Mouse (Mus musculus) kidney, postnatal 25 days (tissue): ENCODE measurements at regions not wholly inside any gene's neighbourhood (a gene's known extent, or its start where the extent isn't known, plus 50 kb on each side); places are given as distances from the start of the nearest gene placed in this dataset.
"Not testable (repeated sequence)": the region's sequence is repeated elsewhere in the genome, so short reads cannot be mapped to it uniquely, and the experiment has no call there.

Experiments used
- DNase-seq, 2 experiments: peaks; one replicate each; pipeline ENCODE4 v3.0.0; 2021; ENCODE audit warnings: mixed read lengths in 2 of 2

DNA sequence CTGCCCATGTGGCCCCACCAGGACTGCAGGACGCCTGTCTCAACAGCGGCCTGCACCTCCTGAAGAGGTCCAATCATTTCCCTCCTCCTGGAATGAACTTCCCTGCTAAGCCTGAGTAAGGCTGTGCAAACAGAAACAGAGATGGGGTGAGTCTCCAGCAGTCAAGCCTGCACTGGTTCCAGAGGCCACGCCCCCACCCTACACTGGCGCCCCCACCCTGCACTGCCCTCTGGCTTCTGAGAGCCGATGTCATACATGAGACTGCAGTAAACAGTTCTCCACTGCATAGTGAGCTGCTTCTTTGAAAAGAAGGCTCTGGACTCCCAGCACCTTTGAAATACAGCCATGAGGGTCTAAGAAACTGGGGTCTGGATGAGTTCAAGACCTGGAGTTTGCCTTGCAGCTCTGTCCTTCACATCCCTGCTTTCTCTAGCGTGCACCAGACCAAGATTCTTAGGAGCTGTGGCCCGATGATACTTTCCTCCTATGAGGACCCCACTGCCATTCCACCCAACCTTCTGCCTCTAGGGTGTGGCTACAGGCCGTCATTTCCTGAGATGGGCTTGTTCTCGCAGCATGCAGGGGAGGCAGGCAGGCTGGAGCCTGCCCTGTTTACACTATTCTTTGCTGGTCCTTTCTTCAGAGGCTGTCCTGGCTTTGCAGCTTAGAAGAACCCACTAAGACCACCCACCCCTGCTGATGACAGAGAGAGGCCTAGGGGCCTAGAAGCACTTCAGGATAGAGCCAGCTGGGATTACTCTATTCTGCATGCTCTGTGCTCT is 144.0 kb upstream of the Camk1g start:
- peak; percentile 26 to 45 for DNase-seq

- peak; percentile 30 to 73 for DNase-seq
These were observed 140.1 kb upstream of the Camk1g start for GRCm38 (mm10) chr1:193510066-193510793.

GRCm38 (mm10) chr1:193508271-193508670 is 138.2 kb upstream of the Camk1g start:
- no peak for DNase-seq

DNA sequence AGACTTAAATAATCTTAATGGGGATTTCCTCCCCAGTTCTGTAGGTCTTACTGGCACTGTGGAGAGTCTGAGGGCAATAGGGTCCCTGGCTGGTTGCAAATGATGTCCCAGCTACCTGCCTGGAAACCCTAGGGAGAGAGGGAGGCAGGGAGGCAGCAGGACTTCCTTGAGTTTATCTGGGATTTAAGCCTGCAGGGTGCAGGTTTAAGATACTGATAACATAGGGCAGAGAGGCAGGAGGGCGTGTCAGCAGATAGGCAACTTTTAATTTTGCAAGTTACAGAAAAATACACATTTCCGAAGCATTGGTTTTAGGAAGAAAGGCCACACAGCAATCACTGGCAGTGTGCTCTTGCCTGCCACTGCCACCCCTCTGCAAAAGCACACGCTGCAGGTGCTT is 136.9 kb upstream of the Camk1g start:
- no peak for DNase-seq

DNA sequence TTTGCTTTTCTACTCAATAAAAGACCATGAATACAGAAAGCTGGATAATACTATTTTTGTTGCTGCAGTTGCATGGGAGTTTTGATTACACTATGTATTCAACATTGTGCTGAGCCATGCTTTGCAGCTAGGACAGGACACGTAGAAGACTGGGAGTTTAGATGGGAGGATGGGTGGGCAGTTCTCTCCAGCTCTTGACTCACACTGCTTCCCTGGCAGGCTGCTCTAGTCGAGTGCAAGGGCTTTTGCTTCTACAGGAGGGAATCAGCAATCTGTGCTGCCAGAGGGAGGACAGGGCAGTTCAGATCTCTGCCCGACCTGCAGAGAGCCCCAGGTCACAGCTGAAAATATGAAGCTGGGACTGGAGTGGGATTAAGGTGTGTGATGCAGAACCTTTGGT is 135.3 kb upstream of the Camk1g start:
- no peak for DNase-seq

DNA sequence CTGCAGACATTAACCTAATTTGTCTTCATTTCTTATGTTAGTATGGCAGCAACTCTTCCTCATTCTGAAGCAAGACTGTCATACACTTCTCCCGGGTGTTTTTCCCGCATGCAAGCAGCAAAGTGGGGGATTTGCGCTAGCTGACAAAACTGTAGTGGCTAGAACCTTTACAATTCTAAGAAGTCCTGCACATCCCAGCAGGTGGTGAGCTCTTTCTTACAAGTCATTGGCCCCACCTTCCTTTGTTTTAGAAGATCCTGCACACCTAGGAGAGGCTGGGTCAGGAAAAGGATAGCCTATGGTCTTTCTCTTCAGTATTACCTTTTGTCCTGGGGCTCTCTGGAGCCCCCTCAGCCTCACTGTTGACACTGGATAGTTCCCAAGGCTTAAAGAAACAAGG is 134.5 kb upstream of the Camk1g start:
- DNase-seq: no peak

DNA sequence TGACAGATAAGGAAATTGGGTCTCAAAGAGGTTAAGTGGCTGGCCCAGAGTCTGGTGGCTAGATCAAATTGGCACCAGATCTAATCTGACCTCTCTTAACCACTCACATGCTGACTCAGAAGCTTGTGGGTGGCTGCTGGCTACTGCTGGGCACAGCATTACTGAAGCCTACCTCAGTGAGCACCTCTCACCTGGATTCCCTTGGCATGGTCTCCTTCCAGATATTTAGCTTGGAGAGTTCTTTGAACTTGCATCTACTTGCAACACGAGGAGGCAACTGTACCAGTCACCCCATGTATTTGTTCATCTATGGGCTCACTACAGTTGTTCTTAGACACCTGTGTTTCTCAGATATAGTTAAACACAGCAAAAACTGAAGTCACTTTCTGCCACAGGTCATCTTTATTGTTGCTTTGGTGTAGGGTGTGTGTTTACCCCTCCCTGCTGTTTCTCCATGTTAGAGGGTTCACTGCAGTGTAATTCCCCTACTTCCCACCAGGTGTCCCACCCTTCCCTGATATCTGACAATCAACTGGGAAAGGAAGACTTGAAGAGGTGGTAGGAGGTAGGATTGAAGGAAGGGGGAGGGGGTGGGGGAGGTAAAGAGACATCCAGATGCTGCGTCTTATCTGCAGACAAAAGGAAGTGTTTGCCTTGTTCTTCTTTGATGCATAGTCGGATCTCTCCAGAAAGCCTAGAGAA is 133.7 kb upstream of the Camk1g start:
- DNase-seq: peak; percentile 47 to 76

DNA sequence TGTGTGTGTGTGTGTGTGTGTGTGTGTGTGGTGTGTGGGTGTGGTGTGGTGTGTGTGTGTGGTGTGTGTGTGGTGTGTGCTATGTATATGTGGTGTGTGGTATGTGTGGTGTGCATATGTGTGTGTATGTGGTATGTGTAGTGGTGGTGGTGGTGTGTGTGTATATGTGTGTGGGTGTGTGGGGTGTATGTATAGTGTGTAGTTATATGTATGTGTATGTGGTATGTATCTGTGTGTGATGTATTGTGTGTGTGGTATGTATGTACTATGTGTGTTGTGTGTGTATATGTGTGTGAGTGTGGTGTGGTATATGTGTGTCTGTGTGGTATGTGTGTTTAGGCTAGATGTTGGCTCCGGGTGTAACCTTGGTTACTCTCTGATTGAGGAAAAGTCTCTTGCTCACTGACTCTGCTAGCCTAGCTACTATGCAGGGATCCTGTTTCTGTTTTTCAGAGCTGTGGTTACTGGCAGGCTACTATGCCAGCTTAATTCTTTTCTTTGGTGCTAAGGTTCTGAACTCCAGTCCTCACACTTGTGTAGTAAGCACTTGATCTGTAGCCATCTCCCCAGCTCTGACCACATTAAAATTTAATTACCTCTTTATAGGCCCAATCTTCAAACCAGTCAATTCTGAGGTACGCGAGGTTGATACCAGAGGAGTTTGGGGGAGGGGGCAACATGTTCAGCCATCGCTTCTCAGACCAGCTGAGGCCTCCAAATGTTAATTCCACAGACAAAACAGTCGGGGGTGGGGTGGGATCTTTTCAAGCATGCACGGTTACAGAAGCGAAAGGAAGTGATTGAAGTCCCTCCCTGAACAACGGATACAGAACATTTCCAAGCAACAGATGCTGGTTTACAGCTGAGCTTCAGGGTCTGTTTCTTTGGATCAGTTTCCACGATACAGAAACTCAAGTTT is 126.4 kb upstream of the Camk1g start:
- DNase-seq: no peak

- DNase-seq: no peak
These were observed 117.9 kb upstream of the Camk1g start for GRCm38 (mm10) chr1:193488039-193488438.

DNA sequence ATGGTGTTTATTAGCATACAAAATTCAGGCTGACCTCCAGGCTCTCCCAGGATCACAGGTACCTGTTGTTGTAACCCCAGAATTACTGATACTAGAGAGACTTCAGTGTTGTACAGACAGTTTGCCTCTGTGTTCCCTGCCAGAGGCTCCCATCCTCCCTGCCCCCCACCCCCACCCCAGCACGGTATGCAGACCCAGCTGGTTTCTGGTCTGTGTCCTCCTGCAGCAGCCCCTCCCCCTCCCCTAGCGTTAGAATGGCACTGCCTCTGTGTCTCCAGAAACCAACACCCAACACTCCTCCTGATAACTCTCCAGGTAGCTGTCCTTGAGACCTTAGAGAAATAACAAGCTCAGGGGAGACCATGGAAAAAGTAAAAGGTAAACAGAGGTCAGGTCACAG is 116.6 kb upstream of the Camk1g start:
- DNase-seq: not testable (repeated sequence)

DNA sequence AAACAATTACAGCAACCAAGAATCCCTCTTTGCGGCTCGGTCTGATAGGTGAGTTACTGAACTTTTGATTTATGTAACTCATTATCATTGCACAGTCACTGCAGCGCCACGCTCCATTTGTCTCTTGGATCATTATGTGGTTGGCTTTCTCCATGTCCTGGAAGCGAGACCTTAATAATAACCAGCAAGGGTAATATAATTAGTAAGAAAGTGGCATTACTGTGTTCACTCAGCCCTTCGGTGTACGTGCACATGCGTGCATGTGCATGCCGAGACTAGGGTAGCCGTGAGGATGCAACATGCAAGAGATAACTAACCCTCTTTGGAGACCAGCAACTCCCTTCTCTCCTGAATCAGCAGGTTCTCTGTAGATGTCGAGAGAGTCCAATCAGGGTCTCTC is 114.9 kb upstream of the Camk1g start:
- DNase-seq: no peak

DNA sequence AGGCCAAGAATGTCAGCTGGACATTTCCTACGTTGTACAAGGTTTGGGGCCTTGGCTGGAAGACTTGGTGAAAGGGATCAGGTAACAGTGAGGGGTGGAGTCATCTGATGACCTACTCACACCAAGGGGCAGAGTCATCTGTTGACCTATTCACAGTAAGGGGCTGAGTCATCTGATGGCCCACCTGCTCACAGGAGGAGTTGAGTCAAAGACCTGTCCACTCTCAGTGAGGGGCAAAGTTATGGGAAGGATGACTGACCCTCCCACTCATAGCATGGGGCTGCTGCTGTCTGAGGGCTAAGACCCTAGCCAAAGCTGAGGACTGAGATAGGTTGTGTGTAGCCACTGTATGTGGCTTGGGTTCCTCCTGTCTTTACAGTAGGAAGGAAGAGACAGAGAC is 107.2 kb upstream of the Camk1g start:
- no peak for DNase-seq

DNA sequence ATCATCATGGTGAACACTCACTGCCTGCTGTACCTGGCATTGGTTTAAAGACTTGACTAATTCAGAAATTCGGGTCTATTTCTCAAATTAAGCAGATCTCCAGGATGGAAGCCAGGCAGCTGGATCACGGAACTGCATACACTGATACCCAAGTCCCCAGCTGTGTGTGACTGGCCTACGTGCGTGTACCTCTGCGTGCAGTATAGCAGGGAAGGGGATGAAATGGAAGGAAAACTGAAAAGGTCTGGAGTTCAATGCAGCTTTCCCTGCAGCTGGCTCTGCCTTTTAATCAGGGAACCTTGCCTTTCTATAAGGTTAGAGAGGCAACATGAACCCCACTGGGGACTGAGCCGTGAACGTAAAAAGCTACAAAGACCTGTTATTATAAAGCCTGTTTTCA is 106.7 kb upstream of the Camk1g start:
- no peak for DNase-seq

DNA sequence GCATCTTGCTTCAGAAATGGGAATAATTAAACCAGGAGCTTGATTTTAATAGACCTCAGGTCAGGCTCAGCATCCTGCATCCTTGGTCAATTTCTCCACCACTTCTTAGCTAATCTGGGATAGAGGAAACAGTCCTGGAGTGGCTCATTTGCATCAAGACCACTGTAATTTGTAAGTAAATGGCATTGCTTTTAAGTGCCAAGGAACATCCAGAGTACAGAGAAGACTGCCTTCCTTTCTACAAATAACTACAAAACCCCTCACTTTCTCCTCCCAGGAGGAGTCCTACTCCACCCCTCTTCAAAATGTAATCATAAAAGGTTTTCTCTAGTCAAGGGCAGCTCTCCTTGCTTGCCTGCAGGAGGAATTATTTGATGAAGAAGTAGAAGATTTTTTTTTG is 96.2 kb upstream of the Camk1g start:
- no peak for DNase-seq

DNA sequence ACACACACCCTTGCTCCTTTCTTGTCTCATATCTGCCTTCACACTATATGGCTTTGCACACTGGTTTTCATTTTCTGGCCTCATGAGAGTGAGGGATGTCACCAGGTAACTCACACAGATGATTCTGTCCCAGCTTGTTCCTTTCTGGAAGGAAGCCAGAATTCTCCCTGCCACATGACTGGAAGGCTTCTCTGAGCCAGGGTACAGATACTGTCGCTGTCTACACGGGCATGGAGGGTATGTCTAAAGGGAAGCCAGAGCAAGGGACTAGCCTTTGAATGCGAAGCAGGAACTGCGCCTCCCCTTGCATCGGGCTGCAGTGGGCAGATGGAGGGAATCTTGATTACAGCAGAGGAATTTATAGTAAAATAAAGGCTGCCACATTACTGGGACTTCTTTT is 89.6 kb upstream of the Camk1g start:
- no peak for DNase-seq

DNA sequence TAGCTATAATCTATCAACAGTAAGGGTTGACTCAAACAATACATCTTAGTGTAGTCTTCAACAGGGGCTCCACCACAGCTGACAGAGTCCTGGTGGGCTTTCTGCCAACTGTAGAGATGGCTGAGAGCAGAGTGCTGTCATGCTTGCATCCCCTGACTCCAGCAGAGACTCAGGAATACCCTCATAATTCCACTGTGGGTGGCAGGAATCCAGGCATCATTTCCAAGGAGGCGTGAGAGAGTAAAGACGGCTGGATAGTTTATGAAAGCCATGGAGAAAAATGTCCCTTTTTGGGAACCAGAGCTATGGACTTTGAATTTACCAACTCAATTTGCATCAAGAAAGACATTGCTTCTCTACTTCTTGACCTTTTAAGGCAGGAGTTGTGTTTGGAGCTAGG is 87.8 kb upstream of the Camk1g start:
- DNase-seq: no peak

GRCm38 (mm10) chr1:193453654-193454053 is 83.6 kb upstream of the Camk1g start:
- peak in 1 of 2 experiments; percentile 10 for DNase-seq

- DNase-seq: no peak
These were observed 81.5 kb upstream of the Camk1g start for GRCm38 (mm10) chr1:193451471-193452135.

DNA sequence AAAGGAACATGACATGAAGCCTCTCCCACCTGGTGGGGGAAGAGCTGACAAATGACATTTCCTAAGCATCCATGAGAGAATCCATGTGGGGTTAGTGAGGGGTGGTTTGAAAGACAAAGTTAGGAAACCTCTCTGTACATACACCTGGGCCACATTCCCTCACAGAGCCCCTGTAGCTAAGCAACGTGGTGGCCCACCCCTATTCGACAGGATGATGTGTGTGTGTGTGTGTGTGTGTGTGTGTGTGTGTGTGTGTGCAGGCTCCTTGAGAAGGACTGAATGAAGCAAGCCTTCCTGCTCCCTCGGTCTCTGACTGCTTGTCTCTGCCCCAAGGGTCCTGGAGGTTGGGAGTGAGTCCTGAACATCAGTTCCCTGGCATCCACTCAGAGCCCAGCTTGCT is 80.7 kb upstream of the Camk1g start:
- no peak for DNase-seq

- DNase-seq: no peak
These were observed 80.1 kb upstream of the Camk1g start for GRCm38 (mm10) chr1:193450201-193450600.

DNA sequence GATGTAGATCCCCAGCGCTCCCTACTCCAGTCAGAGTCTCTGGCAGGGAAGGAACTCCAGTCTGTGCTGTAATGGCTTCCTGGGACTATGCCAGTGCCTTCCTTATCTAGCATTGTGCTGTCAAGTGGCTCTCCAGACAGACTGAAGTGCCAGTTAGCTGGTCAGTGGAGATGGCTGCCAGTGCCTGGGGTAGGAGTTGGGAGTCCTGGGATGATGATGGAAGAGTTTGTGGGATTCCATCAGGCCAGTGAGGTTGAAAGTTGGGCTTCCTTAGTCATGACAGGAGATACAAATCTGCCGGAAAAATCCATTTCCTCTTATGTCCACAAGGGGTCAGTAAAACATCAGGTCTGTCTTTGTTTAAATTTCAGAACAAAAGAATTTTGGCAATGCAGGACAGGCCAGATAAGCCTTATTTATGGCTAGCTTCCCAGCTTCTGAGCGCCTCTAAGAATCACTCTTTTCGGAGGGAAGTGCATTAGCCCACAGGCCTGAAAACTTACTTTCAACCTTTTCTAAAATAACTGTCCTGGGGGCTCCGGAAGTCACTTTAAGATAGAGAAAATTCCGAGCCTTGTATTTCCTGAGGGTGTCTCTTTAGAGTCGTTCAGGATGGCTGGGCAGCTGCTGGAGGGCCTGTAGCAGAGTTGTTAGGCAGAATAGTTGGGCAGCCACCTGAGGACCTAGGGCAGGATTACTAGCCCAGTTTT is 79.5 kb upstream of the Camk1g start:
- peak in 1 of 2 experiments; percentile 38 for DNase-seq
